Mouse (Mus musculus) erythroblast, embryonic 14.5 days (primary cell): ENCODE measurements around the gene Oxtr. TPM values are rescaled to one million over a fixed set of nuclear protein-coding genes. Genes with fewer than 3 reads are reported as not detected.

ENCODE experiments used
- H3K27me3 ChIP-seq: 2 replicates; pipeline ENCODE4 v1.6.1; 2012; ENCODE audit warnings: inconsistent platforms; ENCODE audit not compliant: control insufficient read depth
- H3K36me3 ChIP-seq: 2 replicates; pipeline ENCODE4 v1.6.1; 2012; ENCODE audit warnings: mild to moderate bottlenecking, inconsistent platforms; ENCODE audit not compliant: control insufficient read depth
- H3K4me1 ChIP-seq: 2 replicates; pipeline ENCODE4 v1.6.1; 2012; ENCODE audit warnings: inconsistent platforms; ENCODE audit not compliant: control insufficient read depth
- H3K4me3 ChIP-seq: replicated peaks from 2 replicates; pipeline ENCODE3; 2012; ENCODE audit warnings: moderate library complexity, mild to moderate bottlenecking, inconsistent platforms
- H3K9me3 ChIP-seq: 2 replicates; pipeline ENCODE4 v1.6.1; 2012; ENCODE audit warnings: low read length, inconsistent platforms, mixed read lengths; ENCODE audit not compliant: control insufficient read depth
- GATA1 ChIP-seq: IDR thresholded peaks from 2 replicates; pipeline ENCODE4 v1.6.1; 2012; ENCODE audit warnings: low read length, inconsistent platforms, mixed read lengths
- TAL1 ChIP-seq: IDR thresholded peaks from 3 replicates; pipeline ENCODE4 v1.6.1; 2012; ENCODE audit warnings: low read length, inconsistent platforms, mixed read lengths
- polyA plus RNA-seq: library from polyadenylated mRNA; stranded (reverse); fragments of >175 nt; gene quantifications from 2 replicates; pipeline ENCODE4 v1.2.3, GENCODE M21; 2012

Gene Oxtr
- polyA plus RNA-seq, 1 experiment = not detected

- Histone ChIP-seq H3K4me3 (no peak overlapping the region), H3K9me3 (no peaks in the 10 kb centered on the region), H3K36me3 (no peaks in the 10 kb centered on the region), H3K27me3 (peaks cover 32% of the 10 kb centered on the region), H3K4me1 (no peaks in the 10 kb centered on the region; the same call in 1 of the 2 replicates)
- TF ChIP-seq TAL1 (no peak), GATA1 (no peak)
These were observed 1.8 kb upstream of the Oxtr start for GRCm38 (mm10) chr6:112491521-112491920.

- H3K27me3 ChIP-seq = peaks cover 32% of the 10 kb centered on the region
- no peak overlapping the region for H3K4me3 ChIP-seq
- H3K9me3 ChIP-seq = no peaks in the 10 kb centered on the region
- no peaks in the 10 kb centered on the region; the same call in 1 of the 2 replicates for H3K4me1 ChIP-seq
- no peaks in the 10 kb centered on the region for H3K36me3 ChIP-seq
- TF ChIP-seq GATA1 (no peak), TAL1 (no peak)
These were observed 991 bp upstream of the Oxtr start for GRCm38 (mm10) chr6:112490625-112491242.

GRCm38 (mm10) chr6:112489181-112489909 lies 398 bp downstream of the Oxtr start:
- H3K4me1 ChIP-seq = no peaks in the 10 kb centered on the region; the same call in 1 of the 2 replicates
- TF ChIP-seq GATA1 (no peak), TAL1 (no peak)
- H3K9me3 ChIP-seq = no peaks in the 10 kb centered on the region
- H3K4me3 ChIP-seq = no peak overlapping the region
- H3K27me3 ChIP-seq = peaks cover 32% of the 10 kb centered on the region
- no peaks in the 10 kb centered on the region for H3K36me3 ChIP-seq

- TF ChIP-seq GATA1 (no peak), TAL1 (no peak)
- no peaks in the 10 kb centered on the region; the same call in 1 of the 2 replicates for H3K4me1 ChIP-seq
- no peaks in the 10 kb centered on the region for H3K36me3 ChIP-seq
- peaks cover 32% of the 10 kb centered on the region for H3K27me3 ChIP-seq
- H3K4me3 ChIP-seq = no peak overlapping the region
- H3K9me3 ChIP-seq = no peaks in the 10 kb centered on the region
These were observed 942 bp downstream of the Oxtr start for GRCm38 (mm10) chr6:112488821-112489180.

GRCm38 (mm10) chr6:112487993-112488392 lies 1.8 kb downstream of the Oxtr start:
- H3K36me3 ChIP-seq = no peaks in the 10 kb centered on the region
- H3K4me3 ChIP-seq = no peak overlapping the region
- H3K9me3 ChIP-seq = no peaks in the 10 kb centered on the region
- H3K4me1 ChIP-seq = no peaks in the 10 kb centered on the region; the same call in 1 of the 2 replicates
- TF ChIP-seq GATA1 (no peak), TAL1 (no peak)
- H3K27me3 ChIP-seq = peaks cover 32% of the 10 kb centered on the region

- no peaks in the 10 kb centered on the region for H3K9me3 ChIP-seq
- no peaks in the 10 kb centered on the region for H3K4me1 ChIP-seq
- no peak overlapping the region for H3K4me3 ChIP-seq
- TF ChIP-seq GATA1 (no peak), TAL1 (no peak)
- peaks cover 16% of the 10 kb centered on the region for H3K27me3 ChIP-seq
- H3K36me3 ChIP-seq = no peaks in the 10 kb centered on the region
These were observed 5.4 kb downstream of the Oxtr start for GRCm38 (mm10) chr6:112484316-112484715.

GRCm38 (mm10) chr6:112479861-112480260 lies 9.9 kb downstream of the Oxtr start:
- Histone ChIP-seq H3K36me3 (no peaks in the 10 kb centered on the region), H3K9me3 (no peaks in the 10 kb centered on the region), H3K27me3 (no peaks in the 10 kb centered on the region), H3K4me1 (no peaks in the 10 kb centered on the region), H3K4me3 (no peak overlapping the region)
- no peak for TF ChIP-seq GATA1
- TF ChIP-seq TAL1 = no peak

- H3K9me3 ChIP-seq = no peaks in the 10 kb centered on the region
- H3K4me3 ChIP-seq = no peak overlapping the region
- TF ChIP-seq GATA1 = no peak
- TF ChIP-seq TAL1 = no peak
- no peaks in the 10 kb centered on the region for H3K4me1 ChIP-seq
- H3K36me3 ChIP-seq = no peaks in the 10 kb centered on the region
- no peaks in the 10 kb centered on the region for H3K27me3 ChIP-seq
These were observed 18.1 kb downstream of the Oxtr start for GRCm38 (mm10) chr6:112471644-112472043.

GRCm38 (mm10) chr6:112466001-112466400 lies 23.7 kb downstream of the Oxtr start:
- TF ChIP-seq TAL1 = no peak
- TF ChIP-seq GATA1 = no peak
- H3K9me3 ChIP-seq = no peaks in the 10 kb centered on the region
- no peaks in the 10 kb centered on the region for H3K27me3 ChIP-seq
- H3K4me3 ChIP-seq = no peak overlapping the region
- H3K36me3 ChIP-seq = no peaks in the 10 kb centered on the region
- H3K4me1 ChIP-seq = no peaks in the 10 kb centered on the region

- no peaks in the 10 kb centered on the region for H3K36me3 ChIP-seq
- H3K27me3 ChIP-seq = no peaks in the 10 kb centered on the region
- no peaks in the 10 kb centered on the region for H3K9me3 ChIP-seq
- TF ChIP-seq GATA1 = no peak
- no peak for TF ChIP-seq TAL1
- no peaks in the 10 kb centered on the region for H3K4me1 ChIP-seq
- no peak overlapping the region for H3K4me3 ChIP-seq
These were observed 24.3 kb downstream of the Oxtr start for GRCm38 (mm10) chr6:112465441-112465840.
